Mouse (Mus musculus): Measurements from ENCODE around the gene Slc37a1. TPM values are rescaled to one million over a fixed set of nuclear protein-coding genes. Genes with fewer than 3 reads are reported as not detected.
A peak's percentile ranks its signal among the peaks of the same experiment; 100 is the strongest.

Gene Slc37a1
- polyA plus RNA-seq (2015; fragmentation: Nextera tagmentation; extraction: Ambion mirVana), result 13.2 and 15.5 TPM in 2 replicates

DNA sequence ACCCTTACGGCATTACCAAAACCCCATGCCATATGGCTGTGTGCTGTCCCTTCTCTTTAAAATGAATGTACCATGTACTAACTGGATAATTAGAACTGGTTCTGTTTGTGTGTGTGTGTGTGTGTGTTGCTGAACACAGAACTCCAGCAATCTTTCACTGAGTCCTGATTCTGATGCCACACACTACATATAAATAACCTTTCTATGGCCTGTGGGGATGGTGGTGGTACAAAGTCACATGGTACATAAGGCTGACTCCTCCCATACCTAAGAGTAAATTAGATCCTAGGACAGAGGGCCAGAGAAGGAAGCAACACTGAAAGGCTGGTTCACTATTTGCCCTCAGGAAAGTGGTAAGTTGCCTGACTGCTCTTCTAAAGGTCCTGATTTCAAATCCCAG is at the start of gene Slc37a1:
Gene Slc37a1 (plus strand): TSS at position 301 of the 400 bp plus-strand sequence.
- no peaks in the 10 kb centered on the region for H3K9me3 ChIP-seq
- H3K27ac ChIP-seq, result no peak within 1 kb of the TSS
- H3K4me3 ChIP-seq, result no peak within 1 kb of the TSS
- no peaks in the 10 kb centered on the region for H3K36me3 ChIP-seq
- H3K4me1 ChIP-seq (replicated peaks), result peaks cover 9% of the 10 kb centered on the region
- no peak within 1 kb of the TSS for H3K9ac ChIP-seq
- H3K4me2 ChIP-seq, result no peak within 1 kb of the TSS
- 86% methylated on average over 1 of the region's 1 CpGs for WGBS
- H3K27me3 ChIP-seq, result no peaks in the 10 kb centered on the region
- no peak for ATAC-seq (ENCODE audit: low FRiP score)

DNA sequence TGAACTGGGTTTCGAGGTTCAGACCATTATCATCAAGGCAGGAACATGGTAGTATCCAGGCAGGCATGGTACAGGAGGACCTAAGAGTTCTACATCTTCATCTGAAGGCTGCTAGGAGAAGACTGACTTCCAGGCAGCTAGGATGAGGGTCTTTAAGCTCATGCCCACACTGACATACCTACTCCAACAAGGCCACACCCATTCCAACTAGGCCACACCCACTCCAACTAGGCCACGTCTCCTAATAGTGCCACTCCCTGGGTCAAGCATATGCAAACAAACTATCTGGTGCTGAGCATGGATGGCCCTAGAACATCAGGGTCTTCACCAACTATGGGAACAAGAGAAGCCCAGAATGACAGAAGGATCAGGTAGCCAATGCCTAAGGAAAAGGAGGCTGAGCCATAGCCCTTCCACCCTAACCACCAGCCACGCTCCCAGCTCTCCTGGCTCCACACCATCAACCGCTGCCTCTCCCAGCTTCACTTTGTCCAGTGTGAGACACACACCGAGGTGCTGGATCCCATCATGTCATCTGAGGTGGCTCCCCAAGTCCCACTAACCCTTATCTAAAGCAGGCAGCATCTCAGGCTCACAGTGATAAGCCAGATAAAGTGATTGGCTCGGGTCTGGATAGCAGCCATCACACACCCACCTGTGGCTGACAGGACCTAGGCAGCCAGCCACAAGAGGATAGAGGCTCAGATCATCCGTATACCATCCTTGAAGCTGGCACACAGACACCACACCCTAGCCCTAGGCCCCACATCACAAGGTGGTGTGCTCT is 48.2 kb upstream of the Slc37a1 start:
- no peak overlapping the region for H3K4me2 ChIP-seq
- no peak for ATAC-seq (ENCODE audit: low FRiP score)
- no peaks in the 10 kb centered on the region for H3K36me3 ChIP-seq
- 85% methylated on average over 7 of the region's 7 CpGs for WGBS
- no peak overlapping the region for H3K4me3 ChIP-seq
- H3K9me3 ChIP-seq, result no peaks in the 10 kb centered on the region
- no peak overlapping the region for H3K9ac ChIP-seq
- H3K27me3 ChIP-seq, result no peaks in the 10 kb centered on the region
- H3K4me1 ChIP-seq (replicated peaks), result no peaks in the 10 kb centered on the region
- no peak overlapping the region for H3K27ac ChIP-seq

DNA sequence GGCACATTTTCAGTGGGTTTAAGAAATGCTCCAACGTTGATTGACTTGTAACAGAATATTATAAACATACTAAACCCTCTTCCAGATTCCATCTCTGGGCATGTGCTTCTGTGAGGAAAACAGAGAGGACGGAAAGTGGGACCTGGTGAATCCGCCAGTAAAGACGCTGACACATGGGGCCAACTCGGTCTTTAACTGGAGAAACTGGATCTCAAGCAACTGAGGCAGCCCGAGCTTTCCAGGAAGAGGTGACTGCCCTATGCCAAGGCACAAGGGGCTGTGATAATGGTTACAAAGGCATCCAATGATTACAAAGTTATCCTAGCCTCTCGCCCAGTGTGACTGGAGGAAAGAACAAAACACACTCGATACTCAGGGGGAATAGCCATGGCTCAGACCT is 45.4 kb upstream of the Slc37a1 start:
- 87% methylated on average over 8 of the region's 8 CpGs for WGBS
- H3K4me2 ChIP-seq, result no peak overlapping the region
- no peak overlapping the region for H3K9ac ChIP-seq

DNA sequence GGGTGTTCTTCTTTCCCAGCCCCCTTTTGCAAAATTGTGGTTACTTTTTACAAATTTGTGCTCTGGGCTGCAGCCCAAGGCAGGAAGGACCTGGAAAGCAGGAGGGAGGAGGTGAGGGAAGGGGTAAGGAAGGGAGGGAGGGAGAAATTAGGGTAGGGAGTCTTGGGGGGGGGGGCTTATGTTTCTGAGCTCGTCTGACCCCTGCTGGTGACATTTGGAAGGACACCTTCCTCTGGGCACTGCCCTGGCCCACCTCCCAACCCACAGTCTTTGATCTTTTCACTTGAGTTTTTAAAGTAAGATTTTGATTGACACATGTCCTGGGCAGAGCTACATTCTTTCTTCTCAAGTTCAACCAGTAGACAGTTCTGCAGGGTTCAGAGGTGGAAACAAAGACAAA is 43.8 kb upstream of the Slc37a1 start:
- ATAC-seq (ENCODE audit: low FRiP score), result no peak
- Histone ChIP-seq H3K4me2 (no peak overlapping the region), H3K4me3 (no peak overlapping the region), H3K36me3 (no peaks in the 10 kb centered on the region), H3K9ac (no peak overlapping the region), H3K9me3 (no peaks in the 10 kb centered on the region), H3K27ac (no peak overlapping the region), H3K4me1 (replicated peaks) (no peaks in the 10 kb centered on the region), H3K27me3 (no peaks in the 10 kb centered on the region)
- WGBS, result 0% methylated on average over 1 of the region's 1 CpGs

More for the DNA sequence above, 45.4 kb upstream of the Slc37a1 start:
- Histone ChIP-seq H3K27me3 (no peaks in the 10 kb centered on the region), H3K9me3 (no peaks in the 10 kb centered on the region), H3K4me1 (replicated peaks) (no peaks in the 10 kb centered on the region), H3K36me3 (no peaks in the 10 kb centered on the region), H3K4me3 (no peak overlapping the region), H3K27ac (no peak overlapping the region)
- no peak for ATAC-seq (ENCODE audit: low FRiP score)

DNA sequence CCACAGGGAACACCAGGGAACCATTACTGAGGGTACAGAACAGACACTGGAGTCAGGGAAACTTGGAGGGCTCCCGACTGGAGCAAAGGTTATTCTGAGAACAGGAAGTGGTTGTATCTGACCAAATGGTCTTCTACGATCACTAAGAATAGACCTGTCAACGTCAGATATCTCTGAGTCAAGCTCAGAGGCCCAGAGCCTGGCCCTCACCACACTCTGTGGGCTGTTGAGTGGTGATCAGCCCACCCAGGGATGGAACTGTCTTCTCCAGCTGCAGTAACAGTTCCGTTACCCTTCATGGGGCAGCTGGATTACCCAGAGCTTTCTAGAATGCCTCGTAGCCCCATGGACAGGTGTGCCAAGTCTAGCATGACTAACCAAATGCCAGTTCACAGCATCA is 41.3 kb upstream of the Slc37a1 start:
- Histone ChIP-seq H3K27me3 (no peaks in the 10 kb centered on the region), H3K9ac (no peak overlapping the region), H3K4me2 (no peak overlapping the region), H3K27ac (no peak overlapping the region), H3K4me1 (replicated peaks) (no peaks in the 10 kb centered on the region), H3K9me3 (no peaks in the 10 kb centered on the region), H3K4me3 (no peak overlapping the region), H3K36me3 (no peaks in the 10 kb centered on the region)
- WGBS, result 79% methylated on average over 5 of the region's 5 CpGs
- ATAC-seq (ENCODE audit: low FRiP score), result no peak

DNA sequence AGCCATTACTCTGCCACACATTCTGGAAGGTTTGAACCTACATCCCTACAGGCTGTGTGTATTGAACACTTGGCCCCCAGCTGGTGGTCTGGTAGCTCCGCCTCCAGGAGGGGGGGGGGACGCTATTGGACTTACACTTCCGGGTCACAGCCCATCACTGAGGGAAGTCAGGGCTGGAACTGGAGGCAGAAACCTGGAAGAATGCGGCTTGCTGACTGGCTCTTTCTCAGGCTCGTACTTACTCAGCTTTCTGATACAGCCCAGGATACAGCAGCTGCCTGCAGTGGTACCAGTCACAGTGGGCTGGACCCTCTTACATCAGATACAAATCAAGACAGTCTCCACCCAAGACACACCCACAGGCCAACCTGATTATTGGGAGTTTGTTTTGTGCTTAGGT is 39.4 kb upstream of the Slc37a1 start:
- Histone ChIP-seq H3K4me2 (no peak overlapping the region), H3K4me1 (replicated peaks) (no peaks in the 10 kb centered on the region), H3K4me3 (no peak overlapping the region), H3K36me3 (no peaks in the 10 kb centered on the region), H3K9me3 (no peaks in the 10 kb centered on the region), H3K9ac (no peak overlapping the region), H3K27me3 (no peaks in the 10 kb centered on the region), H3K27ac (no peak overlapping the region)
- ATAC-seq (ENCODE audit: low FRiP score), result no peak
- 39% methylated on average over 5 of the region's 5 CpGs for WGBS

DNA sequence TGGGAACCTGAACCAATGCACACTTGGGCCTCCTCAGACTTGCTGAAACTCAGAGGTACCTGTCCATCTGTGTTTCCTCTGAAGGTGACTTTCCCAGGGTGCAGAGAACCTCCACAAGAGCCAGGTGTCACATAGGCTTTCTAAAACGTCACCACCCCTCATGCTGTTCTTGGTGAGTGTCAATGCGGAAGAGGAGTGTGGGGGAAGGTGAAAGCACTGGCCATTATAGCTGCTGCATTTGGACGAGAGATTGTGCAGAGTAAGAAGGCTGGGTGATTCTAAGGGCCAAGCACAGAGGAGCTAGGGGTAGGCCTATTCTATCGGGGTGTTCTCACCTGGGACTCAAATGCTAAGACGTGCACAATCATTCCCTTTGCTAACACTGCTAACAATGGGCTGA is 32.6 kb upstream of the Slc37a1 start:
- no peak for ATAC-seq (ENCODE audit: low FRiP score)
- no peak overlapping the region for H3K4me3 ChIP-seq
- H3K36me3 ChIP-seq, result no peaks in the 10 kb centered on the region
- H3K27ac ChIP-seq, result no peak overlapping the region
- no peak overlapping the region for H3K4me2 ChIP-seq
- no peaks in the 10 kb centered on the region for H3K9me3 ChIP-seq
- H3K27me3 ChIP-seq, result no peaks in the 10 kb centered on the region
- H3K4me1 ChIP-seq (replicated peaks), result no peaks in the 10 kb centered on the region
- 61% methylated on average over 5 of the region's 5 CpGs for WGBS
- H3K9ac ChIP-seq, result no peak overlapping the region

DNA sequence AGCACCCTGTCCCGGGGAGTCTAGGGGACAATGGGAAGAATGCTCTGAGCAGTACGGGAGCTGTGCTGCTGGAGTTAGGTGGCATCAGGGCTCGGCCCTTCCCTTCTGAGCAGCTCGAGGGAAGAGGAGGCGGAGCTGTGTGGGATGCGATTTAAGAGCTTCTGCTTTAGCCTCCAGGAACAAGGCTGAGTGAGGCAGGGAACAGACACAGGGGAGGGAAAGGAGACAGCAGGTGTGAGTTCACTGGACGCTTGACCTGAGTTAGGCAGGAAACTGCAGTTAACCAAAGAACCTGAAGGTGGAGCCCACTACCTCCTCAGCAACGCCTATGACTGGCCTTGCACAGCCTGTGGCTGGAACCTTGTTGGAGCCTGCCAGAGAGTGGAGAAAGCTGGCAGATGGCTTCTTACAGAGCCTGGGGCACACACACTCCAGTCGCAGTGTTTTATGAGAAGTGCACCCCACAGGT is 32.1 kb upstream of the Slc37a1 start:
- H3K4me2 ChIP-seq, result peak overlapping the region; percentile 18; the same call in 1 of the 2 replicates
- no peak overlapping the region for H3K4me3 ChIP-seq
- WGBS, result 11% methylated on average over 9 of the region's 9 CpGs
- no peaks in the 10 kb centered on the region for H3K36me3 ChIP-seq
- no peaks in the 10 kb centered on the region for H3K4me1 ChIP-seq (replicated peaks)
- 0 out of 2 replicates have a peak overlapping the region, but pooled peaks have one; percentile 2 for H3K9ac ChIP-seq
- H3K27me3 ChIP-seq, result no peaks in the 10 kb centered on the region
- peak; percentile 61; the same call in 1 of the 2 replicates for ATAC-seq (ENCODE audit: low FRiP score)
- no peaks in the 10 kb centered on the region for H3K9me3 ChIP-seq
- H3K27ac ChIP-seq, result no peak overlapping the region

DNA sequence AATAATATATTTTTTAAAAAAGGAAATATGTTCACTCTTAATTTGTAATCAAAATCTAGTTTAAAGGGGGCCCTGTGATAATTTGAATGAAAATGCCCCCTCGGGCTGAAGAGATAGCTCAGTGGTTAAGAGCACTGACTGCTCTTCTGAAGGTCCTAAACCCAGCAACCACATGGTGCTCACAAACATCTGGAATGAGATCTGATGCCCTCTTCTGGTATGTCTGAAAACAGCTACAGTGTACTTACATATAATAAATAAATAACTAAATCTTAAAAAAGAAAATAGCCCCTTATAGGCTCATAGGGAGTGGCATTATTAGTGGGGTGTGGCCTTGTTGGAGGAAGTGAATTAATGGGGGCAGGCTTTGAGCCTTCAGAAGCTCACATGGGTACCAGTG is 29.4 kb upstream of the Slc37a1 start:
- Histone ChIP-seq H3K4me1 (replicated peaks) (no peaks in the 10 kb centered on the region), H3K36me3 (no peaks in the 10 kb centered on the region), H3K9ac (no peak overlapping the region), H3K4me2 (no peak overlapping the region), H3K9me3 (no peaks in the 10 kb centered on the region), H3K4me3 (no peak overlapping the region), H3K27ac (no peak overlapping the region), H3K27me3 (no peaks in the 10 kb centered on the region)
- ATAC-seq (ENCODE audit: low FRiP score), result no peak
- WGBS, result 92% methylated on average over 1 of the region's 1 CpGs

DNA sequence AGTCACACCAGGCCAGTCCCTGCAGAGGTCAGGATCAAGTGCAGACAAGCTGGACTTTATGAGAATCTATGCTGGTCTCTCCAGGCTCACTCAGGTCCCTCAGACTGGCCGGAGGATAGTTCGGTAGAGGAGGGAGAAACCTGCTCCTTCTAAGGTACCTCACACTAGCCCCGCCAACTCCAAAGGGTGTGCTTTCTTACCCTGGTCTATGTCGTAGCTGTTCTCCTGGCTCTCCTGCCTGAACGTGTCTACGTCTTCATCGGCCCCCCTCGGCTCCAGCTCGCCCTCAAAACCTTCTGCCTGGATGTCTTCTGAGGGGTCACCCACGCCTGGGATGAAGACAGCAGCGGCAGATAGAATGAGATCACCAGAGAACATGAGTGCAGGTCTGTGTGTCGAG is 28.7 kb upstream of the Slc37a1 start:
- no peak overlapping the region for H3K4me2 ChIP-seq
- H3K27ac ChIP-seq, result no peak overlapping the region

DNA sequence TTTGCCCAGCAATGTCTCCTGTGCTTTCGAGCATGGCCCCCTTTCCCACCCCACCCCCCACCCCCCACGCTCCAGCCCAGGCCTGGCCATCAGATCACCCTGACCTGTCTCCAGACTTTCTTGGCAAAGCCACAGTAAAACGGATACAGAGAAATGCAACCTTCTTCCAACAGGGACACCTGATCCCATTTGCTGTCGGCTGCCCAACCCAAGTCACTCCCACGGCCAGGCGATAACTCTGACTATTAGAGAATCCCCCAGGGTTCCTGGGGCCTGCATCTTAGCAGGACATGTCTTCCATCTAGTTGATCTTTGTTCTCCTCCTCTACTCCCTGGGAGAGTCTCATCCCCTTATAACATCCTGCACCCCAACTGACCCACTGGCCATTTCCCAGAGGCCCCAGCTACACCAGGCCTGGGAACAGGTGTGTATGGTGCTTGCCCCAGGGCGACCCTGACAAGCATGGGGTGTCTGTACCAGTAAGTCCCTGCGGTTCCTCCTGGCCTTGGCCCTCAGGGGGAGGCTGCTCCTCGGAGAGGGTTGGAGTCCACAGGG is 28.2 kb upstream of the Slc37a1 start:
- Histone ChIP-seq H3K27ac (no peak overlapping the region), H3K4me3 (no peak overlapping the region), H3K9me3 (no peaks in the 10 kb centered on the region), H3K4me1 (replicated peaks) (no peaks in the 10 kb centered on the region), H3K9ac (no peak overlapping the region), H3K36me3 (no peaks in the 10 kb centered on the region), H3K27me3 (no peaks in the 10 kb centered on the region), H3K4me2 (no peak overlapping the region)
- ATAC-seq (ENCODE audit: low FRiP score), result no peak
- 84% methylated on average over 9 of the region's 9 CpGs for WGBS

More for the DNA sequence above, 28.7 kb upstream of the Slc37a1 start:
- no peaks in the 10 kb centered on the region for H3K36me3 ChIP-seq
- no peaks in the 10 kb centered on the region for H3K4me1 ChIP-seq (replicated peaks)
- no peak overlapping the region for H3K4me3 ChIP-seq
- WGBS, result 96% methylated on average over 12 of the region's 12 CpGs
- ATAC-seq (ENCODE audit: low FRiP score), result no peak
- no peaks in the 10 kb centered on the region for H3K27me3 ChIP-seq
- H3K9me3 ChIP-seq, result no peaks in the 10 kb centered on the region
- no peak overlapping the region for H3K9ac ChIP-seq

DNA sequence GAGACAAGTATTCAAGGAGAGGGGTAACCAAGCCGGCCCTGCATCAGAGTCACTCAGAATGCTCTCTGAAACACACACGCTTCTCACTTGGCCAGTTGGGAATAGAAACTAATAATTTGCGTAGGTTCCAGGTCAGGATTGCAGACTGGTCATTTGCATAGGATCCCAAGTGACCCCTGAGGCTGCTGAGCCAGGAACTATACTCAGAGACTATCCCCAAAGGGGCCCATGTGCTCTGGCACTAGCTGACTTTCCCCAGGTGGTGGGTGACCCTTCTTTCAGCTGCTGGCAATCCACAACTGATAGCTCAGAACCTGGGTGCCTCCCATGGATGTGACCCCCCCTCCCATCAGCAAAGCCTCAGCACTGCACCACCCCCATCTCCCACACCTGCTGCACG is 27.4 kb upstream of the Slc37a1 start:
- H3K27ac ChIP-seq, result no peak overlapping the region
- no peak for ATAC-seq (ENCODE audit: low FRiP score)

DNA sequence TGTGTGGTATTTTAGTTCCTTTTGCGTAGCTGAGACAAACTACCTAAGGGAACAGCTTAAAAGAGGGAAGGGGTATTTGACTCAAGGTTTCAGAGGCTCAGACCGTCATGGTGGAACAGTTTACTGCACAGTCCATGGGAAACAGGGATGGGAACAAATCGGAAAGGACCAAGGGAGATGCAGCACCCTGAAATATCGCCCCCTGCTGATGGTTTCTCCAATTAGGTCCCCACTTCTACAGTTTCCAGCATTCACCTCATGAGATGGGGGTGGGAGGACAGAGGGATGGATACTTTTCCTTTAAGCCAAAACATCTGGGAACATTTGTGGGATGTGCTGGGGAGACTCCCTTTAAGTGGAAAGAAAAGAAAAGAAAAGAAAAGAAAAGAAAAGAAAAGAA is 26.8 kb upstream of the Slc37a1 start:
- Histone ChIP-seq H3K4me3 (no peak overlapping the region), H3K4me1 (replicated peaks) (no peaks in the 10 kb centered on the region), H3K4me2 (no peak overlapping the region), H3K9me3 (no peaks in the 10 kb centered on the region), H3K9ac (no peak overlapping the region), H3K27ac (no peak overlapping the region), H3K36me3 (no peaks in the 10 kb centered on the region), H3K27me3 (no peaks in the 10 kb centered on the region)
- 72% methylated on average over 4 of the region's 4 CpGs for WGBS
- ATAC-seq (ENCODE audit: low FRiP score), result no peak

More for the DNA sequence above, 27.4 kb upstream of the Slc37a1 start:
- H3K4me2 ChIP-seq, result no peak overlapping the region
- 70% methylated on average over 4 of the region's 4 CpGs for WGBS
- H3K9me3 ChIP-seq, result no peaks in the 10 kb centered on the region
- no peak overlapping the region for H3K9ac ChIP-seq
- H3K36me3 ChIP-seq, result no peaks in the 10 kb centered on the region
- no peaks in the 10 kb centered on the region for H3K4me1 ChIP-seq (replicated peaks)
- H3K27me3 ChIP-seq, result no peaks in the 10 kb centered on the region
- H3K4me3 ChIP-seq, result no peak overlapping the region
